Mouse (Mus musculus) CD8-positive naive resting alpha-beta T cell, adult 2 months (primary cell): Measurements from ENCODE around the gene Zfp385a.
"Not testable (repeated sequence)": the region's sequence is repeated elsewhere in the genome, so short reads cannot be mapped to it uniquely, and the experiment has no call there.

Source experiments
- DNase-seq, 2 experiments: peaks; one replicate each; pipeline ENCODE4 v3.0.0; 2022; ENCODE audit warnings: low read depth in 2 of 2, low spot score in 2 of 2

The Zfp385a gene

GRCm38 (mm10) chr15:103292673-103293345 is 47.1 kb downstream of the Zfp385a start:
- no peak for DNase-seq

- no peak for DNase-seq
These were observed 49.0 kb downstream of the Zfp385a start for GRCm38 (mm10) chr15:103290843-103291242.

DNA sequence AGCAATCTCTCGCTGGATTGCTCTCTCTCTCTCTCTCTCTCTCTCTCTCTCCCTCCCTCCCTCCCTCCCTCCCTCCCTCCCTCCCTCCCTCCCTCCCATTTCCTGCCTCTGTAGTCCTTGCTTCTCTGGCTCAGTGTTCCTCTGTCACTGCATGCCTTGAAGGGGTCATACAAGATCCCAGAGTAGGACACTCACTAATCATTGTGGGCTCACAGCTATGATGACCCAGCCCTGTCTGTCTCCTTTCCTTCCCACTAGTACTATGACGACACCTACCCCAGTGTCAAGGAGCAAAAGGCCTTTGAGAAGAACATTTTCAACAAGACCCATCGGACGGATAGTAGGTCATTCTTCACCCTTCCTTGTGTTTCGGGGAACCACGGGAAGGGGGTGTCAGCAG is 49.5 kb downstream of the Zfp385a start:
- no peak for DNase-seq

DNA sequence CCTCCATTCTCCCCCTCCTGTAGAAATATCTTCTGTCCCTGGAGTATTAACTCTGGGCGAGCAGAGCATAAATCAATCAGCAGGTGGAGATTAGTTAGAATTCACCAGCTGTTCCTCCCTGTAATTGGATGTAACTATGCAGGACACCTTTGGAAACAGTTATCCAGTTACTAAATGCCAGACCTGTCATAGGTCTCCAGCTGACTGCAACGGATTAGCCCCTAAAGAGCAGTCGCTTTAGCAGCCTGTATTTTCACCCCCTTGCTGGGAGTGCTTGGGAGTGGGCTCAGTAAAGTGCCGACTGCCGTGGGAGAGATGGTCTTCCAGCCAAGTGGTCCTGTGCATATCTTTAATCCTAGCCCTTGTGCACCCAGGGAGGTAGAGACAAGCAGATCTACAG is 50.3 kb downstream of the Zfp385a start:
- DNase-seq: no peak

GRCm38 (mm10) chr15:103285778-103286417 is 54.0 kb downstream of the Zfp385a start:
- DNase-seq: no peak

DNA sequence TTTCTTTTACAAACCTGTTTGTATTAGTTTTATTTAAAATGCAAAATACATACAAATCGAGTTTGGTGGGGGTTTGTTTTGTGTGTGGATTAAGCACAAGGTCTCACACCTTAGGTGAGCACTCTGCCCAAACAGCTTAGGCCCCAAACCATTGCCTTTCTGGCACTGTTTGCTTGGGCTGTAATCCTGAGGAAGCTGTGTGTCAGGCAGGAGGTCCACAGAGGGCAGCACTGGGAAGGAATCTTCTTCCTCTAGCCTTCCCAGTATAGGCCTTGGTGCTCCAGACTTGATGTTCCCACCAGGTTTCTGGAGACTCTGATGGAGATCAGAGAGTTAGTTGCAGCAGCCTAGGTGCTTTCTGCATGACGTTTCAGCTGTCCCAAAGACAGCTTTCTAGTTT is 55.2 kb downstream of the Zfp385a start:
- DNase-seq: no peak

GRCm38 (mm10) chr15:103284066-103284465 is 55.8 kb downstream of the Zfp385a start:
- DNase-seq: peak in 1 of 2 experiments; percentile 51

GRCm38 (mm10) chr15:103281465-103282205 is 58.3 kb downstream of the Zfp385a start:
- no peak for DNase-seq

DNA sequence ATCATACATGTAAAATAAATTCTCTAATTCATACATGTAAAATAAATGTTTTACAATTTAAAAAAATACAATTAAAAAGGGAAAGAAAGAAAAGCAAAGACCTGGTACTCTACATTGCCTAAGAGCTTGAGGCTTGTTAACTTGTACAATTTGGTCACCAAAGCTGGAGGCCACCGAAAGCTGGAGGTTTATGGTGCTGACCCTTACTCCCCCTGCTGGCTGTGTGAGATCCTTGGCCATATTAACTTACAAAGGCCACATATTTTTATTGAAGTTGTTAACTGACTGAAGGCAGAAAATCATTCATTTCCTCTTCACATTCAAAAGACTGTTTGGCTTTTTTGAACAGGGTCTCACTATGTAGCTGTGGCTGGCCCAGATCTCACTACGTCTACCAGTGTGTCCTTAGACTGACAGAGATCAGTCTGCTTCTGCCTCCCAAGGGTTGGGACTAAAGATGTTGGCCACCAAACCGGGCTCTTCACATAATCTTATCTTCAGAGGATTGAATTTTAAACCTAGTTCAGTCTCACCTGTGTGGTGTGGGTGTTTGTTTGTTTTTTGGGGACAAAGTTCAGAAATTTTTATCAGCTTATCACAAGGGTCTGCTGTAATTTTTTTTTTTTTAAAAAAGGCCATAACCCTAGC is 59.0 kb downstream of the Zfp385a start:
- DNase-seq: no peak

DNA sequence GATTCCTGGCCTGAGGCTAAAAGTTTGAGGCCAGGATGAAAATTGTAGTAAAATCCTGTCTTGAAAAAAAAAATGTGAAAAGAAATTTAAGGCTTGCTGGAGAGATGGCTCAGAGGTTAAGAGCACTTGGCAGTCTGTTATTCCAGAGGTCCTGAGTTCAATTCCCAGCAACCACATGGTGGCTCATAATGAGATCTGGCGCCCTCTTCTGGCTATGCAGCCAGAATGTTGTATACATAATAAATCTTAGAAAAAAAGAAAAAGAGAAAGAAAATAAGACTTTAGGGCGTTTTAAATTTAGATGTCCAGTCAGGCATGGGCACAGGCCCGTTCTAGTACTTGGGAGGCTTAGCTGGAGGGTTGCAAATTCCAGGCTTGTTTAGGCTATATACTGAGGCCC is 60.1 kb downstream of the Zfp385a start:
- DNase-seq: peak; percentile 33 to 46

- DNase-seq: no peak
These were observed 61.9 kb downstream of the Zfp385a start for GRCm38 (mm10) chr15:103277949-103278348.

- not testable (repeated sequence) for DNase-seq
These were observed 64.0 kb downstream of the Zfp385a start for GRCm38 (mm10) chr15:103275943-103276342.

DNA sequence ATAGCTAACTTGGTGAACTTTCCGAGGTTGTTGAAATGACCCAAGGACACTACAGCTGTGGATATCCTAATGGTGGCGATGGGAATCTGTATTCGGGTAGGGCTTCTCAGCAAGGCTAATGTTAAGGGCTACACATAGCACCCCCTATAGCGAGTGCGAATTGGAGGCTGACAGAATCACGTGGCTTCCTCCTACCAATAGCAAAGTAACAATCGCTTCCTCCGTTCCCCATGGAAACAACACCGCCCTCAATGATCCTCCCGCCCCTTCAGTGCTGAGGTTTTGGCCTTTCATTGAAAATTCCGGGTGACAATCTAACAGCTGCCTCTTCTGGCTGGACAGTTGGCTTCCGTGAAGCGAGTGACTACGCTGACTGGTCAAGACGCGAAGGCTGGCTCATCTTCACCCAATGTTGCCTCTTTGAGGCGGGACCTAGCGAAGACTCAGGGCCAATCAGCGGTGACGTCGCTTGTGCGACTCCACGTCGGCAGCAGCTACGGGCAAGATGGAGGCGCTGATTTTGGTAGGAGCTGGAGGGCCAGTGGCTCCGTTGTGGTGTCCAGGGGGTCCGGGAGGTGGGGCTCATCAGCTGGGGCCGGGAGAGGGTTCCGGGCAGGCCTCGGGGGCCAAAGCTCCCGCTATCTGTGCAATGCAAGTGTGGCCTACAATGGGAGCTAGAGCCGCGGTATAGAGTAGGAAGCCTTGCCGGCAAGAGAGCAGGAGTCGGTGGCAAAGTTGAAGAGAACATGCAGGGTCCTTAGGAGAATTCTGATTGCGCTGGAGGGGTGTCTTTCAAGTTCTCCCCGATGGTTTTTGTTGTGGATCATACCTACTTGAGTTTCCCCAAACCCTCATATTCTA is 67.2 kb downstream of the Zfp385a start, which contains the start of gene Copz1:
Gene Copz1, plus strand, starts transcription at position 296 of the 861 bp plus-strand sequence.
- peak; percentile 93 to 95 for DNase-seq

DNA sequence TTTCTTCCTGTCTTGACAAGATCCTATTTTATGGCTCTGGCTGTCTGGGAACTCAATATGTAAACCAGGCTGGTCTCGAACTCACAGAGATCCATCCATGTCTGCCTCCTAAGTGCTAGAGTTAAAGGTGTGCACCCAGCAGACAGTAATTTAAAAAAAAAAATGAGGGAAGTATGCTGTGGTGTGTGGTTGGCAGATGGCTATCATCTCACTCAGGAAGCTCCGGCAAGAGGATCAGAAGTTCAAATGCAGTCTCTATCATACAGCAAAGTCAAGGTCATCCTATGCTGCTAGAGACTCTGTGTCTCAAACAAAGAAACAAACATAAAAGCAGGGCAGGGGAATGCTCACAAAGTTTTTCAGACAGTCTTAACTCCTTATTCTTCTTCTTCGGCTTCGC is 71.0 kb downstream of the Zfp385a start:
- DNase-seq: no peak

- DNase-seq: no peak
These were observed 75.1 kb downstream of the Zfp385a start for GRCm38 (mm10) chr15:103264794-103265193.
